Mouse (Mus musculus) gastrocnemius, postnatal 10 days (tissue): ENCODE data around the gene Tas2r126. TPM values are rescaled to one million over a fixed set of nuclear protein-coding genes. Genes with fewer than 3 reads are reported as not detected.

Source experiments
- total RNA-seq, 2 experiments: library from RNA; stranded (reverse); gene quantifications; 2 replicates each; pipeline ENCODE4 v1.2.3; 2021

Tas2r126 gene
- total RNA-seq, 2 experiments from 2014 or later = not detected

Other genes starting within 250 kb of the Tas2r126 start
- not detected for gene Tas2r144, start 219.2 kb upstream of the Tas2r126 start, total RNA-seq
- gene Gstk1, start 188.6 kb upstream of the Tas2r126 start, total RNA-seq = 10 to 100 TPM; 10.9 to 12.7 TPM
- gene Tmem139, start 172.6 kb upstream of the Tas2r126 start, total RNA-seq = not detected
- 10 to 100 TPM; 10.5 to 18.3 TPM for gene Casp2, start 169.6 kb upstream of the Tas2r126 start, total RNA-seq
- 10 to 100 TPM; 74.8 to 78.2 TPM for gene Clcn1, start 147.8 kb upstream of the Tas2r126 start, total RNA-seq
- gene Fam131b, start 109.9 kb upstream of the Tas2r126 start, total RNA-seq = 1 to 10 TPM in 1 of 2 experiments, under 1 TPM in 1; 0.85 to 1.2 TPM
- gene Zyx, start 84.9 kb upstream of the Tas2r126 start, total RNA-seq = 10 to 100 TPM; 49.8 to 58.8 TPM
- under 1 TPM; 0.35 to 0.36 TPM for gene Epha1, start 61.3 kb upstream of the Tas2r126 start, total RNA-seq
- gene Tas2r143, start 34.3 kb upstream of the Tas2r126 start, total RNA-seq = not detected
- not detected for gene Tas2r135, start 29.1 kb upstream of the Tas2r126 start, total RNA-seq
- not detected for gene Olfr458, start 30.7 kb downstream of the Tas2r126 start, total RNA-seq
- not detected for gene Olfr457, start 41.8 kb downstream of the Tas2r126 start, total RNA-seq
- not detected for gene Olfr456, start 52.7 kb downstream of the Tas2r126 start, total RNA-seq
- not detected for gene Olfr455, start 113.1 kb downstream of the Tas2r126 start, total RNA-seq
- gene Tcaf3, start 163.2 kb downstream of the Tas2r126 start, total RNA-seq = not detected
- gene Tcaf2, start 210.7 kb downstream of the Tas2r126 start, total RNA-seq = 1 to 10 TPM; 6.0 to 6.3 TPM